Mouse (Mus musculus) lung, adult 10 weeks (tissue): ENCODE results near the gene Gps1. TPM values are rescaled to one million over a fixed set of nuclear protein-coding genes. Genes with fewer than 3 reads are reported as not detected.

ENCODE experiments used
- polyA plus RNA-seq: library from polyadenylated mRNA; stranded (reverse); fragments of 350-450 nt; fragmentation: Illumina TruSeq; extraction: RNeasy Lipid Tissue Mini Kit (QIAGEN cat#74804); gene quantifications from one replicate; pipeline ENCODE4 v1.2.3, GENCODE M21; 2014; ENCODE audit warnings: low read depth, low replicate concordance; ENCODE audit not compliant: insufficient read depth

The Gps1 gene
- 62.0 TPM for polyA plus RNA-seq

DNA sequence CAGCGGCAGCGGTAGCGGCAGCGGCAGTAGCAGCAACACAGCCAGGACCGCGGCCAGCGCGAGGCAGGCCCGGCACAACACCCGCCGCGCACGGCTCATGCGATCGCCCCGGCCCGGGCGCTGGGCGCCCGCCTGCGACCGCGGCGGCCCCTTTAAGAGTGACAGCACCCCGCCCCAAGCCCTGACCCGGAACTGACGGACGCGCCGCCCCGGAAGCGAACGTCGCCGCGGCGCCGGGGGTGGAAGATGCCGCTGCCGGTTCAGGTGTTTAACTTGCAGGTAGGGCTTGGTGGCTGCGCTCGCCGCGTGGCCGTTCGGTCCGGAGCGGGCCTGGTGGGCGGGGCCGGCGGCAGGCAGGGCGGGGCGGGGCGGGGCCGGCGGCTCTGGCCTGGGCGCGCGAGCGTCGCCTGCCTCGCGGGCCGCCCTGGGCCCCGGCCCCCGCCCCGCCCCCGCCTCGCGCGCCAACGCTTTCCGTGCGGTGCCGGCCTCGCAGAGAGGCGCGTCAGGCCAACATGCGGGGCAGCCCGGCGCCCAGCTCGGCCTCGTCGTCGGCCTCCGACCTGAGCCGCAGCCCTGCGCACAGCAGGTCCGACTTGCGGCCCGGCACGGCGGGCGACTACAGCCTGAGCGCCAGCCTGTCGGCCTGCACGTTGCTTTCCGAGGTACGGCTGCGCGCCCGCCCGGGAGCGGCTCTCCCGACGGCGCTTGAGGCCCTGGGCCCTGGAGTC lies at the start of gene Gps1, which contains the start of gene Rfng:
Gene Gps1, plus strand, starts transcription at position 209 of the 728 bp plus-strand sequence.
Gene Rfng, minus strand, starts transcription at position 144 of the 728 bp plus-strand sequence.

DNA sequence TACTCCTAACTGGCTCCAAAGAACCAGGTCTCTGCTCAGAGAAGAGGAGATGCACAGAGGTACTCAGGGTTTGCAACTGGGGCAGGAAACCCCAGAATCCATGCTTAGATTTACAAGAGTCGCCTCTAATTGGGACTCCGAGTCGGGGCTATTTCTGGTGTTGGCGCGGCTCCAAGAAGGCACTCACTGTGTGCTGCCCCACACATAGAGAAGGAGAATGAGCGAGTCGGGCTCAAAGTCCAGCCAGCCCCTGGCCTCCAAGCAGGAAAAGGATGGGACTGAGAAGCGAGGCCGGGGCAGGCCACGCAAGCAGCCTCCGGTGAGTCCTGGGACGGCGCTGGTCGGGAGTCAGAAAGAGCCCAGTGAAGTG lies 21.4 kb upstream of the Gps1 start, which contains the start of gene Hmga1b:
Gene Hmga1b, plus strand, starts transcription at position 123 of the 370 bp plus-strand sequence.

DNA sequence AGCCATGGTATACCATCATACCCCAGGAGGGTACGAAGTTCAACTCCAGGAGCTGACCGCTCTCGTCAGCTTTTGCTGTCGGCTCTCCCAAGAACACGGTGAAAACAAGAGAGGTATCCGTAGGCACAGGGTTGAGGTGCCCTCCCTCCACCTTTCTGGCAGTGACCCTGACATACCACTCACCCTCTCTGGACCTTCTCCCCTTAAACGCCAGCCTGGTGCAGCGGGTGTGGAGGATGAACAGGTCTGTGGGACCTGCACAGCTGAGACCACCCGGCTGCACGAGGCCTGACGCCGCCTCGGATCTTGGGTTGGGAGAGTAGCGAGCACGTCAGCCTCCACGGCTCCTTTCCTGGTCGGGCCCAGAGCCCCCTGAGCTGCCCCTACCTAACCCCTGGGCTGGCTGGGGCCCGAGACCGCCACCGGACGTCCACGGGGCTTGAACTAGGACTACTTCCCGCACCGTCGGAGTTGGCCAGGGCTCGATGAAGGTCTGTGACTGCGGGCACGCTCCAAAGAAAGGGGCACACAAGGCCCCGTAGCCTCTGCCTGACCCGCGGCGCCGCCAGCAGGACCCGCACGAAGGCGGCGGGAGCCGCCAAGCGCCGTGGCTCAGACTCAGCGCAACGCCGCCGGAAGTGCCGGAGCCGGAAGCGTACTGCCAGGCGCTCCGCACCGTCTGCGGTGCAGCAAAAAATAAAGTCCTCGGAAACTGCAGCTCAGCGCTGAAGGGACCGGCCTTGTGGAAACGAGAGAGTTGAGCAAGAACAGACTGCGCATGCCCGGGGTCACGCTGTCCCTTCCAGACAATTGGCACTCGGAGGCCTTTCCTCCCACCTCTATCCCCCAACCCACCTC lies 11.9 kb downstream of the Gps1 start, which contains the start of gene Dus1l:
Gene Dus1l, minus strand, starts transcription at position 648 of the 858 bp plus-strand sequence.

DNA sequence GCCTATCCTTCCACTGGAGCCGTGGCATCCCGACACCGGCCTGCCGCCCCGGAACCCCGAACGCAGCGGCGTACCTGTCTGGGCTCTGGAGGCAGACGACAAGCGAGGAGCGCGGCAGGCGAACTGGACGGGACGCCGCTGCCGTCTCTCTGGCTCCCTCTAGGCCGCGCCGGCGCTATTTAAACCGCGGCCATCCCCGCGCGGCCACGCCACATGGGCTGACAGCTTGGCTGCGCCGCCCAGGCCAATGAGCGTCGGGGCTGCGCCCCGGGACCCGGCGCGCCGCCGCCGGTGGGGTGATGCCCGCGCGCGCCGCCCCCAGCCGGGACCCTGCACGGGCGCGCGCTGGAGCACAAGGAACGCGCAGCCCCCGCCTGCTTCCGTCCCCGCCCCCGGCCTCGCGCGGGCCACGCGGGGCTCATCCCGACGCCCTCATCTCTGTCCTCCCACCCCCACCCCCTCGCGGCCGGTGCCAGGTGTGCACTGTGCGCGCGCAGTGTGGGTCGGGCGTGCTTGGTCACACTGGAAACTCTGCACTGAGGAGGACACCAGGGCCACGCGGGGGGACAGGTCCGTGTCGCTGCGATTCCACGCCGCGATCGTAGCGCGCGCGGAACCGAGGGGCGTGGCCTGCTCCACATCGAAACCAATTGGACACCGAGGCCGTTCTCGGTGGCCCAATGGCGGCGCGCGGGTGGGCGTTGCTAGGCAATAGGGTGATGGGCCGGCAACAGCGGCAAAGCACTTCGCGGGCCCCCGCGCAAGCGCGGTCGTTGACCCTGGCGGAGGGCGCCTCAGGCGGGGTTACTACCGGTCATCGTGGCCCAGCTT lies 40.1 kb downstream of the Gps1 start, which contains the start of gene Fasn:
Gene Fasn, minus strand, starts transcription at position 592 of the 831 bp plus-strand sequence.

Other genes starting within 250 kb of the Gps1 start
- gene Mcrip1, start 234.5 kb upstream of the Gps1 start, polyA plus RNA-seq, result 138 TPM
- not detected for gene Ppp1r27, start 233.1 kb upstream of the Gps1 start, polyA plus RNA-seq
- 289 TPM for gene P4hb, start 211.0 kb upstream of the Gps1 start, polyA plus RNA-seq
- gene Arhgdia, start 202.6 kb upstream of the Gps1 start, polyA plus RNA-seq, result 361 TPM
- gene Alyref, start 185.9 kb upstream of the Gps1 start, polyA plus RNA-seq, result 49.0 TPM
- gene Anapc11, start 185.9 kb upstream of the Gps1 start, polyA plus RNA-seq, result 82.6 TPM
- 1.3 TPM for gene Npb, start 175.8 kb upstream of the Gps1 start, polyA plus RNA-seq
- gene Pcyt2, start 166.3 kb upstream of the Gps1 start, polyA plus RNA-seq, result 51.7 TPM
- gene Sirt7, start 159.0 kb upstream of the Gps1 start, polyA plus RNA-seq, result 39.1 TPM
- 17.0 TPM for gene Mafg, start 150.7 kb upstream of the Gps1 start, polyA plus RNA-seq
- 1.4 TPM for gene Pycr1, start 140.5 kb upstream of the Gps1 start, polyA plus RNA-seq
- 1.6 TPM for gene Myadml2, start 136.1 kb upstream of the Gps1 start, polyA plus RNA-seq
- gene Notum, start 123.1 kb upstream of the Gps1 start, polyA plus RNA-seq, result 8.1 TPM
- 44.2 TPM for gene Aspscr1, start 111.3 kb upstream of the Gps1 start, polyA plus RNA-seq
- 82.4 TPM for gene Cenpx, start 70.5 kb upstream of the Gps1 start, polyA plus RNA-seq
- 15.4 TPM for gene Lrrc45, start 70.3 kb upstream of the Gps1 start, polyA plus RNA-seq
- 44.3 TPM for gene Rac3, start 62.8 kb upstream of the Gps1 start, polyA plus RNA-seq
- 185 TPM for gene Dcxr, start 57.0 kb upstream of the Gps1 start, polyA plus RNA-seq
- 5,777 TPM for gene Cbr2, start 52.2 kb upstream of the Gps1 start, polyA plus RNA-seq
- 0.87 TPM for gene Hmga1b, start 21.5 kb upstream of the Gps1 start, polyA plus RNA-seq
- 18.4 TPM for gene Rfng, start 65 bp upstream of the Gps1 start, polyA plus RNA-seq
- gene Dus1l, start 12.1 kb downstream of the Gps1 start, polyA plus RNA-seq, result 23.6 TPM
- 145 TPM for gene Fasn, start 40.3 kb downstream of the Gps1 start, polyA plus RNA-seq
- gene Ccdc57, start 148.6 kb downstream of the Gps1 start, polyA plus RNA-seq, result 2.1 TPM
- 8.0 TPM for gene Slc16a3, start 164.2 kb downstream of the Gps1 start, polyA plus RNA-seq
- gene Csnk1d, start 207.1 kb downstream of the Gps1 start, polyA plus RNA-seq, result 48.8 TPM